Mouse (Mus musculus) neural tube, embryonic 10.5 days (tissue): ENCODE results near the gene Vmn1r83.

Experiments used
- DNase-seq: peaks from one replicate; pipeline ENCODE4 v3.0.0-alpha.2; 2017; ENCODE audit warnings: low spot score; ENCODE audit errors: extremely low spot score

The Vmn1r83 gene

GRCm38 (mm10) chr7:12329381-12329780 is at the start of gene Vmn1r83:
TSS of gene Vmn1r83 (minus strand) at chr7:12329481.
- DNase-seq, result no peak

GRCm38 (mm10) chr7:12369173-12369572 is 39.9 kb upstream of the Vmn1r83 start, which contains the start of gene Vmn1r84:
TSS of gene Vmn1r84 (minus strand) at chr7:12369273.
- DNase-seq, result no peak

DNA sequence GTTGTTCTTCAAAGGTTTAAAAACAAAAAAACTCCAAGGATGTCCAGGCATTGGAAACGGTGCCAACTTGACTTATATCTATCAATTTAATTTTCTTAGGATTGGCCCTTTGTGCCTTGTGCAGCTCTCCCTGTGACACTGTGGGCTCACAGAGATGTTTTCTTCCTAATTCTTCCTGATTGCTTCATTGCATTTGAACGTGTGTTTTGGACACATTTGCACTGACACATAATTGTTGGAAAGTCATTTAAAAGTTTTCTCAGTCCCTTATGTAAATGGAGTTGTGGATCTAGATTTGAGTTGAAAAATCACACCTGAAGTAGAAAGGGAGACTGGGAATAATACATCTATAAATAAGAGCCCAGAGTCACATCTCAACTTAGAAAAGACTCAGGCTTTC is 29.2 kb downstream of the Vmn1r83 start, which contains the start of gene Vmn1r82:
TSS of gene Vmn1r82 (plus strand) at position 301 of the 400 bp plus-strand sequence.
- no peak for DNase-seq
